Mouse (Mus musculus) monocyte, adult 2 months (primary cell): Measurements from ENCODE around the gene 9530068E07Rik.

Experiments used
- DNase-seq, 2 experiments: peaks; one replicate each; pipeline ENCODE4 v3.0.0; 2022; ENCODE audit warnings: low spot score in 2 of 2, low read depth in 1 of 2

Gene 9530068E07Rik

GRCm38 (mm10) chr11:52420296-52421052, 24.2 kb downstream of the 9530068E07Rik start:
- no peak for DNase-seq

GRCm38 (mm10) chr11:52421053-52421778, 25.0 kb downstream of the 9530068E07Rik start:
- no peak for DNase-seq

DNA sequence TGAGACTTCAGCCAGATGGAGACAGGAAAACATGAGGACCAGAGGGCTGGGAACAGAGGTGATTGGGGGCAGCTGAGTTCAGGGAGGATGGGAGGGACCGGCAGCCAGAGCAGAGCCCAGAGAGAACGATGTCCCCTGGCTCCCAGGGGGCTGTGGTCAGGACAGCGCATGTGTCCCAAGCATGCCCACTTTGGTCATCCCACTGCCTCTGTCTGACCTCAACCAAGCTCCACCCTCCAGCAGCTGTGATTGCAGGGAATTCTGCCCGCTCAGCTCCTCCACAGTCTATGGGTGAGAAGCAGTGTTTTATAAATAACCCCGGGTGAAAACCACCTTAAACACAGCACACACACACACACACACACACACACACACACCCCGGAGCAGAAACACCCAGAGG, 33.2 kb downstream of the 9530068E07Rik start:
- DNase-seq: no peak

- DNase-seq: no peak
Observed at GRCm38 (mm10) chr11:52431594-52431993, 35.4 kb downstream of the 9530068E07Rik start.

DNA sequence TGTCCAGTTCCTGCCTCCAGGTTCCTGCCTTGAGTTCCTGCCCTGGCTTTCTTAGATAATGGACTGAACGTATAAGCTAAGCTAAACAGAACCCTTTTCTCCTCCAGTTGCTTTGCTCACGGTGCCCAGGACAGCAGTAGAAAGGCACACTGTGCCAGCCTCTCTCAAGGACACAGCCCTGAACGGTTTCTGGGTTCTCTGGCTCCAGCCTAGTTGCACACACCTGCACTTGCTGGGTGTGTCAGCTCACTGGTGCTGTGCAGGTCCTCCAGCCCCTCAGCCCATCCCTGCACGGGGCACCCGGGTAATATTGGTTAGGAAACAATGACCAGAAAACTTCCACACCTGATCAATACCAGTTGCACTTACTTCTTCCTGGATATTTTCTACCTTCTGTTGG, 35.9 kb downstream of the 9530068E07Rik start:
- DNase-seq: no peak

DNA sequence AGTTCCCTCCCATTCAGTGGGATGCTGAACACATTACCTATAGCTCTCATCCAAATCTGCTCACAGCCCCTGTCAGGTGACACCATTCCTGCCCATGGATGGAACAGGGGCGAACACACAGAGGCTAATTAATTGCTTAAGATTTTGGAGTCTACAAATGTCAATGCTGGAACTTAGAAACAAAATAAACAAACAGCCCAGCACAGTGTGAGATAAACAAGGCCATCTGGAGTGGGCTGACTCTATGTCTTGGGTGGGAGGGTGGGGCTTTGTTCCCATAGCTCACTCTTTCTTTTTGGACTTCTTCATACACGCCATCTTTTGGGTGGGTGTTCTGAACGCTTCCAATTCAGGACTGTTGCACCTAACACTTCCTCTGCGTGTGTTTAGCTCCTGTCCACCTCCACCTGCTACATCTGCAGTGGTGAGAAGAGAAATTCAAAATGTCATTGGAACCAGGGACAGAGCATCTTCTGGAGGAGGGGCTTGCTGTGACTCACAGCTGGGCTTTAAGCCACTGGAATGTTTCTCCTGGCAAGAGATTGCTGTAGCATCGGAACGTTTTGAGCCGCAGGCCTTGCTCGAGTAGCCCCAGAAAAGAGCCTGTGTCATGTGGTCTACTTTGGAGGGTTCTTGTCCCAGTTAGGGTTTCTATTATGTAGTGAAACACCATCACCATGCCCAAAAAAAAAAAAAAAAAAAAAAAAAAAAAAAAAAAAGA, 37.0 kb downstream of the 9530068E07Rik start:
- no peak for DNase-seq

- no peak for DNase-seq
Observed at GRCm38 (mm10) chr11:52433797-52434195, 37.6 kb downstream of the 9530068E07Rik start.

GRCm38 (mm10) chr11:52435466-52435865, 39.2 kb downstream of the 9530068E07Rik start:
- DNase-seq: no peak

DNA sequence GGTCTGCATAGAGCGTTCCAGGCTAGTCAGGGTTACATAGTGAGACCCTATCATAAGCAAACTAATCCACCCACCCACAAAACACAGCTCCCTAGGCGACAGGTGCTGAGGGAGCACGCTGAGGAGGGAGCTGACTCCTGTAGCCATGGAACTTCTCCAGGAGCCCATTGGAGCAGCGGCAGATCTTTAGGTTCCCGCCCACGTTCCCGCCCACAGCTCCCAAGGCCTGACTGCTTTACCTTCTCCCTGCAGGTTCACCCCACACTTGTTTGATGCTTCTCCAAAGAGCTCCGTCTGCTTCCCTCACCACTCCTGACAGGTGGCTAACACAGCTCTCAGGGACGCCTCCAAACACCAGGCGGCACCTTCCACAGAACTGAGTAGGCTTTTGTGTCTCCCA, 40.9 kb downstream of the 9530068E07Rik start:
- no peak for DNase-seq

- no peak for DNase-seq
Observed at GRCm38 (mm10) chr11:52441096-52441495, 44.9 kb downstream of the 9530068E07Rik start.

DNA sequence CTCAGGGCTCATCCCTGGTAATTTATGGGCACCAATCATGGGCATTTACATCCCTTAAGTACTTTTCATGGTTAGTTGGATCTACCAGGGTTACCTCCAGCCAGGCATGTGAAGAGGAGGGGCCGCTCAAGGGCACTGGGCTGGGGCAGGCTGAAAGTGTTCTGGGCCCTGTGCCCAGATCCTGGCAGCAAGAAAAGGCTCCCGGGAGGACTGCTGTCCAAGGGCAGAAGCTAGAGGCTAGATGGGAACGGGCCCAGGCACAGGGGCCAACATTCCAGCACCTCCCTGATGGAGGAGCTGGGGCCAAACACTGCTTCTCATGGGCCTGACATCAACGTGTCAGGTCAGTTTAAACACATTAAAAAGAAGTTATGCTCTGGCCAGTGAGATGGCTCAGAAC, 51.0 kb downstream of the 9530068E07Rik start:
- no peak for DNase-seq

- no peak for DNase-seq
Observed at GRCm38 (mm10) chr11:52449004-52449403, 52.8 kb downstream of the 9530068E07Rik start.

- DNase-seq: no peak
Observed at GRCm38 (mm10) chr11:52458281-52458680, 62.1 kb downstream of the 9530068E07Rik start.
